Mouse (Mus musculus) forebrain, embryonic 15.5 days (tissue): ENCODE data around the gene Pank2. TPM values are rescaled to one million over a fixed set of nuclear protein-coding genes. Genes with fewer than 3 reads are reported as not detected.
"Not testable (repeated sequence)": the region's sequence is repeated elsewhere in the genome, so short reads cannot be mapped to it uniquely, and the experiment has no call there.

Source experiments
- ATAC-seq: fragments of 200-750 bp; cut with Nextera tagmentation; replicated peaks from 2 replicates; pipeline ENCODE4 v1.8.0; 2017; ENCODE audit warnings: mild to moderate bottlenecking, moderate TSS enrichment, moderate library complexity
- H3K27ac ChIP-seq: fragments of 300-500 bp; sonication (generic); replicated peaks from 2 replicates; pipeline ENCODE4 v1.5.1; 2015; ENCODE audit warnings: mild to moderate bottlenecking, inconsistent platforms
- H3K27me3 ChIP-seq: fragments of 300-500 bp; sonication (generic); 2 replicates; pipeline ENCODE4 v1.6.1; 2015; ENCODE audit warnings: inconsistent platforms
- H3K36me3 ChIP-seq: fragments of 300-500 bp; sonication (generic); 2 replicates; pipeline ENCODE4 v1.6.1; 2015; ENCODE audit warnings: mild to moderate bottlenecking, inconsistent platforms
- H3K4me1 ChIP-seq: fragments of 300-500 bp; sonication (generic); 2 replicates; pipeline ENCODE4 v1.6.1; 2015; ENCODE audit warnings: inconsistent platforms
- H3K4me2 ChIP-seq: fragments of 300-500 bp; sonication (generic); replicated peaks from 2 replicates; pipeline ENCODE4 v1.6.1; 2015; ENCODE audit warnings: mild to moderate bottlenecking, inconsistent platforms
- H3K4me3 ChIP-seq: fragments of 300-500 bp; sonication (generic); 2 replicates; pipeline ENCODE4 v1.5.1; 2015; ENCODE audit warnings: mild to moderate bottlenecking, inconsistent platforms
- H3K9ac ChIP-seq: fragments of 300-500 bp; sonication (generic); replicated peaks from 2 replicates; pipeline ENCODE4 v1.6.1; 2015; ENCODE audit warnings: mild to moderate bottlenecking, inconsistent platforms
- H3K9me3 ChIP-seq: fragments of 300-500 bp; sonication (generic); 2 replicates; pipeline ENCODE4 v1.6.1; 2016; ENCODE audit warnings: inconsistent platforms
- WGBS: fragments of 180-500 bp; shearing (Covaris S2); methylation state at CpG from one replicate; pipeline ENCODE4 v1.1.7; 2015; ENCODE audit warnings: mixed read lengths; 5-methylcytosine and 5-hydroxymethylcytosine counted together
- polyA plus RNA-seq: library from polyadenylated mRNA; unstranded; fragments of >200 nt; fragmentation: Nextera tagmentation; extraction: Ambion mirVana; gene quantifications from 2 replicates; pipeline ENCODE4 v1.2.1, GENCODE M21; 2015

Gene Pank2
- polyA plus RNA-seq, 1 experiment from 2014 or later: 37.0 TPM

DNA sequence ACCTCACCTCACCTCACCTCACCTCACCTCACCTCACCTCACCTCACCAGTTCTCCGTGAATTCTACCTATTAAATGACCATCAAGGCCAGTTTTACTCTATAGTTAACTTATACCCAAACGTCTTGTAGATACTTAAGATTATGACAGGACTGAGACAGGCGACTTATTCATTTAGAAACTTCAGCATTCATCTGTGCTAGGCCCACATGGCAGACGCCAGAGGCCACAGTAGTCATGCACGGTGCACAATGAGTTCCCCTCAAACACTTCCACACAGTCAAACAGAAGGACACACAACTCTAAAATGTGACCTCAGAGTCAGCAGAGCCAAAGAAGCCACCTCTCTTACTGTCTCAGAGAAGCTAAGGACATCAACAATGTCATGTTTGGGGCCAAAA lies 45.1 kb downstream of the Pank2 start:
- Histone ChIP-seq H3K9ac (no peak overlapping the region), H3K27ac (no peak overlapping the region), H3K9me3 (no peaks in the 10 kb centered on the region), H3K4me1 (no peaks in the 10 kb centered on the region), H3K36me3 (peaks cover 30% of the 10 kb centered on the region), H3K4me2 (no peak overlapping the region), H3K27me3 (no peaks in the 10 kb centered on the region), H3K4me3 (no peak overlapping the region)
- WGBS: 87% methylated on average over 5 of the region's 5 CpGs
- ATAC-seq: no peak

DNA sequence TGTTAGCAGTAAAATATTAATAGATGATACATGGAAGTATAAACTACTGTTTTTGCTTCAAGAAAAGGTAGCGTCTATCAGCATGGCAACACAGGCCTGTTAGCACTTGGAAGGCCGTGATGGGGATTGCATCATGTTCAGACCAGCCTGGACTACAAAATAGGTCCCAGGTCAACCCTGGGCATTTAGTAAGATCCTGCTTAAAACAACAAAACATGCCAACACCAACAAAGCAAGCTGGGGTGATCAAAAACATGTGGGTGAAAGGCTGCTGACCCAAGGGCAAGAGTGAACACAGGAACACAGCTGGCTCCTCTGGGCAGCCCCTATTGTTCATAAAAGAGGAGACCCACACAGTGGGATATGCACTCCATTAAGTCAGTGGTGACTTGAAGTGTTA lies 45.5 kb downstream of the Pank2 start:
- Histone ChIP-seq H3K4me2 (no peak overlapping the region), H3K9me3 (no peaks in the 10 kb centered on the region), H3K27ac (no peak overlapping the region), H3K4me3 (no peak overlapping the region), H3K27me3 (no peaks in the 10 kb centered on the region), H3K36me3 (peaks cover 29% of the 10 kb centered on the region), H3K9ac (no peak overlapping the region), H3K4me1 (no peaks in the 10 kb centered on the region)
- ATAC-seq: no peak
- WGBS: 83% methylated on average over 2 of the region's 2 CpGs

DNA sequence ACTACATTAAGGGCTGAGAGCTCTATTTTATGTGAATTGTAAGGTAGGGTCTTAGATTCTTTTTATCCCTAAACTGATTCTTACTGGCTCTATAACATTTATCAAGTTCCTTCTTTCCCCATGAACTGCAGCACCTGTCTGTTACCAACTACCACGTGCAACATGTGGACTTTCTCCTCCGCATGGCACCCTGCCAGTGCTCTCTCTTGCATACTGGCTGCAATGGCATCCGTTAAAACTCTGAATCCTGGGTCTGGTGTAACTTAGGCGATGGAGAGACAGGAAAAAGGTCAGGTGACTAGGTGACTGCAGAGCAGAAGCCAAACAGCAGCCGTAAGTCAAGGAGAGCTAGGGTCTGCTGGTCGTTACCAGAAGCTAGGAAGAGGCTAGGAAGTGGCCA lies 47.0 kb downstream of the Pank2 start:
- H3K27me3 ChIP-seq: no peaks in the 10 kb centered on the region
- no peak for ATAC-seq
- H3K9ac ChIP-seq: no peak overlapping the region
- no peaks in the 10 kb centered on the region for H3K4me1 ChIP-seq
- H3K27ac ChIP-seq: no peak overlapping the region
- no peaks in the 10 kb centered on the region for H3K9me3 ChIP-seq
- H3K4me2 ChIP-seq: no peak overlapping the region
- peaks cover 15% of the 10 kb centered on the region for H3K36me3 ChIP-seq
- WGBS: 76% methylated on average over 6 of the region's 6 CpGs
- no peak overlapping the region for H3K4me3 ChIP-seq

DNA sequence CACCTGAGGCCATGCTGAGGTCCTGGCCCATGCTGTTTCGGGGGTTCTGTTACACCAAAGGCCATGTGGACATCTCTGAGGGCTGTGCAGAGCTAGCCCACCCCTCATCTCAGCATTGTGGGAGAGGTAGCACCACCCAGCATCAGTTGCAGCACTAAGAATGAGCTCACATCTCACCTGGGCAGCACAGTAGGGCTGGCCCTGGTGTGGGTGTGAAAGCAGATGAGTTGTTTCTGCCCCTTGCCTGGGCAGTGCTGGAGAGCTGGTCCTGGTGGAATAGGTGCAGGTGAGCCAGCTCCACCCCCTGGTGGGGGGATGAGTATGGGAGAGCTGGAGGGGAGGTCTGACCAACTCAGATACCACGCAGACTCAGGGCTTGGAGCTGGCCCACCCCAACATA lies 53.9 kb downstream of the Pank2 start:
- no peaks in the 10 kb centered on the region for H3K4me1 ChIP-seq
- no peak overlapping the region for H3K9ac ChIP-seq
- H3K36me3 ChIP-seq: peaks cover 5% of the 10 kb centered on the region
- H3K4me2 ChIP-seq: no peak overlapping the region
- no peaks in the 10 kb centered on the region; the same call in 1 of the 2 replicates for H3K9me3 ChIP-seq
- 90% methylated on average over 2 of the region's 2 CpGs for WGBS
- H3K27me3 ChIP-seq: no peaks in the 10 kb centered on the region
- ATAC-seq: no peak; the same call in 1 of the 2 replicates
- no peak overlapping the region for H3K27ac ChIP-seq
- no peak overlapping the region for H3K4me3 ChIP-seq

DNA sequence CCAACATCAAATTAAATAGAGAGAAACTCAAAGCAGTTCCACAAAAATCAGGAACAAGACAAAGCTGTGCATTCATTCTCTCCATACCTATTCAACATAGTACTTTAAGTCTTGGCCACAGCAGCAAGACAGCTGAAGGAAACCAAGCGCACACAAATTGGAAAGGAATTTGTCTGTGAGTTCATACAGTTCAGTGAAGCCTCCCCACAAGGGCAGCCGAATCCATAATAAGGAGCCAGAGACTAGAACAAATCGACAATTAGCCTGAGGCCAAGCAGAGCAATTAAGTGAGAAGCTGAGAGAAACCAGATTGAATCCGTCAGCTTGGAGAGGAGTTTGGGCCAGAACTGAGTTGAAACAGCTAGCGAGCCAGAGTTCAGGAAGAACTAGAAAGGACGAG lies 57.1 kb downstream of the Pank2 start:
- WGBS: 65% methylated on average over 6 of the region's 6 CpGs

DNA sequence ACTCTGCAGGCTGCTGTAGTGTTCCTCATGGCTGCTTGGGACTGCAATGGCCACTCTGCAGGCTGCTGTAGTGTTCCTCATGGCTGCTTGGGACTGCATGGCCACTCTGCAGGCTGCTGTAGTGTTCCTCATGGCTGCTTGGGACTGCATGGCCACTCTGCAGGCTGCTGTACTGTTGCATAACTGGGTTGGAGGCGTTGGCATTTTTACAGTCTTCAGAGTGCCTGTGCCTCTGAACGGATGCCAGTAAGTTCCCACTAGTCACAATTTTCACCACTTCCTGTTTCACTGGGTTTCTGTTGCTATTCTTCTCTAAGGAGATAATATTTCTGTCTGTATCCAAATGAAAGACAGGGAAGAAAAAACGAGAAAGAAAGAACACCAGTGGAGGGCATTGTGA lies 58.9 kb downstream of the Pank2 start:
- H3K9ac ChIP-seq, H3K4me3 ChIP-seq, H3K4me2 ChIP-seq, H3K9me3 ChIP-seq, H3K27ac ChIP-seq, H3K27me3 ChIP-seq, H3K4me1 ChIP-seq, H3K36me3 ChIP-seq, ATAC-seq: not testable (repeated sequence)
- WGBS: 79% methylated on average over 3 of the region's 3 CpGs

More for the DNA sequence above, 57.1 kb downstream of the Pank2 start:
- Histone ChIP-seq H3K9me3 (no peaks in the 10 kb centered on the region; the same call in 1 of the 2 replicates), H3K9ac (no peak overlapping the region), H3K4me1 (no peaks in the 10 kb centered on the region), H3K36me3 (no peaks in the 10 kb centered on the region), H3K4me3 (no peak overlapping the region), H3K27ac (no peak overlapping the region), H3K27me3 (no peaks in the 10 kb centered on the region), H3K4me2 (no peak overlapping the region)
- ATAC-seq: no peak

DNA sequence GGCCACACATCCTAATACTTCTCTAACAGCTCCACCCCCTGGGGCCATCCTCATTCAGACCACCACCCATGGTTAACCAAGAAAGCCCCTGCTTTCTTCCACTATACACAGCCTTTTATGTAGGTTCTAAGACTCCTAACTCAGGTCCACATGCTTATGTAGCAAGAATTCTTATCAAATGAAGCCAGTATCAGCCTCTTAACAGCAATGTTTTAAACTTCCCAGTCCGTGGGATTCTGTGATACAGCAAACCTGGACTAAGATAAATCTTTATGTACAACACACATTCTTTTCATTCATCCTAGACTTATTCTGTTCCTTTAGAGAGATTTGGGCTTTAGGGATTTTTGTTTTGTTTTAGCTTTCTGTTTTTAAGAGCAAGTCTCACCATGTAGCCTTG lies 61.4 kb downstream of the Pank2 start:
- H3K4me2 ChIP-seq: no peak overlapping the region
- H3K9me3 ChIP-seq: no peaks in the 10 kb centered on the region
- H3K4me1 ChIP-seq: no peaks in the 10 kb centered on the region
- no peak overlapping the region for H3K4me3 ChIP-seq
- H3K9ac ChIP-seq: no peak overlapping the region
- ATAC-seq: no peak
- H3K27me3 ChIP-seq: no peaks in the 10 kb centered on the region
- 85% methylated on average over 1 of the region's 1 CpGs for WGBS
- H3K36me3 ChIP-seq: no peaks in the 10 kb centered on the region
- H3K27ac ChIP-seq: no peak overlapping the region

DNA sequence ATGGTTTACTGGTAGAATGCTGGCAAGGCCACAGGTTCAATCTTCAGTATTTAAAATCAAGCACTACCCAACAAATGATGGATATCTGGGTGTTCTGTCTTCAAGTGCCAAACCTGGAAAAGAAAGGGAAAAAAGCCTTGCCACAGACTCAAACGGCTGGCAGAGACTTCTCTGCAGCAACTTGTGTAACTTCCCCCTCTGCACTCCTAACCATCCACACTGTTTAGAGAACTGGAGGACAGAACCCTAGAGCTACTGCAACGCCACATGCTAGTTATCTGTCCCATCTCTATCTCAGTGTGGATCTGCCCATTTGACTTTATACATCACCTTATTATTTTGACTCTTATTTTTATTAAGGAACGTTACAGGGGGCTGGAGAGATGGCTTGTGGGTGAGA lies 63.7 kb downstream of the Pank2 start:
- ATAC-seq: no peak
- H3K9ac ChIP-seq: no peak overlapping the region
- 79% methylated on average over 3 of the region's 3 CpGs for WGBS

DNA sequence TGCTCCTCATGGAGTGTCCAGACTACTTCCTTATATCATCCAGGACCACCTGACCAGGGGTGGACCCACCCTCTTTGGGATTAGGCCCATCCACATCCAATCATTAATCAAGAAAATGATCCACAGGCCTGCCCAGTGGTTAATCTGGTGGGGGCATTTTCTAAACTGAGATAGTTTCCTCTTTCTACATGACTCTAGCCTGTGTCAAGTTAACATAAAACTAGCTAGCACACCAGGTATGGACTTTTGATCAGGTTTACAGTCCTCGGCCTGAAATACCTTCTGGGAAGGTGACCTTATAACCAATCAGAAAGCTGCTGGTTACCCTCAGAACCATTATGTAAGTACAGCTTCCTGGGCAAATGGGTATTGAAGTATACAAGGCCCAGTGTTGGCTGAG lies 66.7 kb downstream of the Pank2 start:
- no peak for ATAC-seq
- Histone ChIP-seq H3K9ac (no peak overlapping the region), H3K36me3 (no peaks in the 10 kb centered on the region), H3K27ac (no peak overlapping the region), H3K4me1 (no peaks in the 10 kb centered on the region), H3K27me3 (no peaks in the 10 kb centered on the region), H3K4me2 (no peak overlapping the region), H3K4me3 (no peak overlapping the region), H3K9me3 (no peaks in the 10 kb centered on the region)
- WGBS: 100% methylated on average over 1 of the region's 1 CpGs

More for the DNA sequence above, 63.7 kb downstream of the Pank2 start:
- no peaks in the 10 kb centered on the region for H3K27me3 ChIP-seq
- no peak overlapping the region for H3K27ac ChIP-seq
- no peaks in the 10 kb centered on the region for H3K4me1 ChIP-seq
- no peak overlapping the region for H3K4me2 ChIP-seq
- H3K4me3 ChIP-seq: no peak overlapping the region
- no peaks in the 10 kb centered on the region for H3K9me3 ChIP-seq
- H3K36me3 ChIP-seq: no peaks in the 10 kb centered on the region

DNA sequence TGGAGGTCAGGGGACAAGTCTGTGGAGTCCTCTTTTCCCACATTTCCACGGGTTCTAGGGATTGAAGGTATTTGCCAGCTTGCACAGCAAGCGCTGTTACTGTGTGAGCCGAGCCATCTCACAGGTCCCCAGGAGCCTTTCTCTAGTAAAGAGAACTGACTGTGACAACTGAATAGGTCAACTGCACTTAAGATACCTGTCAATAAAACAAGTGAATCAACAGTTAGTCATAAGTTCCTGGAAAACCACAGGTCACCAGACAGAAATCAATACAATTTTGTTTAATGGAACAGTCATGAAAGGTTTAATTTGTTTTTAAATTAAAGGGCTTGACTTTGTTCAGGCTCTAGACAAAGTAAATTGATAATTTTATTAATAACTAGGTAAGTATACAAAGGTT lies 68.3 kb downstream of the Pank2 start:
- no peak for ATAC-seq
- no peak overlapping the region for H3K4me2 ChIP-seq
- no peaks in the 10 kb centered on the region for H3K4me1 ChIP-seq
- no peak overlapping the region for H3K9ac ChIP-seq
- WGBS: 79% methylated on average over 3 of the region's 3 CpGs
- no peaks in the 10 kb centered on the region for H3K36me3 ChIP-seq
- no peak overlapping the region for H3K4me3 ChIP-seq
- no peak overlapping the region for H3K27ac ChIP-seq
- H3K9me3 ChIP-seq: no peaks in the 10 kb centered on the region
- no peaks in the 10 kb centered on the region for H3K27me3 ChIP-seq

DNA sequence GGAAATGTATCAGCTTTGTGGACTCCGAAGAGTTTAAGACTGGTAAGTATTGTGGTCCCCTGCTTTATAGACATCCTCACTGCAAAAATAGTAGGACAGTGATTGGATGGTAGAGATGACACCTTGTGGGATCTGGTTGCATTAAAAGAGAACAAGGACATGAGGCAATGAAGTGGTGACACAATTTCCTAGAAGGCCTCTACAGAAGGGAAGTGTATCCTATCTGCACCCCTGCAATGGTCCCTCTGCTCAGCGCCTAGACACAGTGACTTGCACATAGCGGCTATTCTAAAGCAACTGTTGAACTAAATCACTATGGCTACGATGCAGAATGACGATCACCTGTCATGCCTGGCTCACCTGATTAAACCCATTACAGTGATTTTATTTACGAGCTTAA lies 75.3 kb downstream of the Pank2 start:
- no peak overlapping the region for H3K4me2 ChIP-seq
- no peak overlapping the region for H3K27ac ChIP-seq
- no peaks in the 10 kb centered on the region for H3K4me1 ChIP-seq
- H3K36me3 ChIP-seq: no peaks in the 10 kb centered on the region
- H3K9me3 ChIP-seq: no peaks in the 10 kb centered on the region
- WGBS: 88% methylated on average over 6 of the region's 6 CpGs
- no peak overlapping the region for H3K4me3 ChIP-seq
- no peaks in the 10 kb centered on the region for H3K27me3 ChIP-seq
- no peak for ATAC-seq
- no peak overlapping the region for H3K9ac ChIP-seq

DNA sequence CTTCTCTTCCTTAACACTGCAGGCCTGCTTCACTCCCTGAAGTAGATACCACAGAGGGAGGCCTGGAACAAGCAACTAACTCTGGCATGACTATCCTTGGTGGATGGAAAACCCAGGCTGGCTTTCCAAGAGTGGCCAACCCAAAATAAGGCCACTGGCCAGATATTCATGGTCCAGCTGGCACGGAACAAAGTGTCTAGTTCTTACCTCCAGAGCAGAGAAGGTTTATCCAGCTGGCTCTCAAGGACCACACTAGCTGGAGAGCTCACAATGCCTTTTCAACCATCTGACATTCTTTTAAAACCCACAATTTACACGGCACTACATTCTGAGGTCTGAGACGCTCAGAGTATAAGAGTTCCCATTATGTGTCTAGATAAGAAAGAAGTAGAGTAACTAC lies 82.2 kb downstream of the Pank2 start:
- ATAC-seq: no peak
- 53% methylated on average over 3 of the region's 3 CpGs for WGBS
- H3K4me1 ChIP-seq: peaks cover 5% of the 10 kb centered on the region; the same call in 1 of the 2 replicates

DNA sequence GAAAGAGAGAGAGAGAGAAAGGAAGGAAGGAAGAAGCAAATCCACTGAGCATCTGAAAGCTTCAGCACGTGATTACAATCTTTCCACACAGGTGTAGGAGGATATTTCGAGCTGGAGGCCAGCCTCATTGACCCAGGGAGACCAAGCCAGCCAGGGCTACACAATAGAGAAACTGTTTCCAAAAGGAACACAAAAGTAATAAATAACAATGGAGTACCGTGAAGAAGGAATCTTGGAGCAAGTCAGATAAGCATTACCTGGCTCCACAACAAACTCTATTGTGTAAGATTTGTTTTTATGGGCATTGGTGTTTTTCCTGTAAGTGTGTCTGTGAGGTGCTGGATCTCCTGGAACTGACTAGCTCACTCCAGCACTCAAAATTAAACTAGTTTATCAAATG lies 83.3 kb downstream of the Pank2 start:
- 56% methylated on average over 3 of the region's 3 CpGs for WGBS
- Histone ChIP-seq H3K36me3 (no peaks in the 10 kb centered on the region), H3K4me1 (peaks cover 16% of the 10 kb centered on the region), H3K9ac (no peak overlapping the region), H3K27me3 (no peaks in the 10 kb centered on the region), H3K9me3 (no peaks in the 10 kb centered on the region), H3K4me2 (no peak overlapping the region), H3K4me3 (no peak overlapping the region), H3K27ac (no peak overlapping the region)
- no peak for ATAC-seq

More for the DNA sequence above, 82.2 kb downstream of the Pank2 start:
- H3K9ac ChIP-seq: no peak overlapping the region
- no peak overlapping the region for H3K4me2 ChIP-seq
- H3K36me3 ChIP-seq: no peaks in the 10 kb centered on the region
- no peak overlapping the region for H3K4me3 ChIP-seq
- no peaks in the 10 kb centered on the region for H3K9me3 ChIP-seq
- no peaks in the 10 kb centered on the region for H3K27me3 ChIP-seq
- no peak overlapping the region for H3K27ac ChIP-seq
